Mouse (Mus musculus): ENCODE results near the gene Tram2. TPM values are rescaled to one million over a fixed set of nuclear protein-coding genes. Genes with fewer than 3 reads are reported as not detected.

The Tram2 gene
- polyA plus RNA-seq, 1 experiment = 3.4 TPM

DNA sequence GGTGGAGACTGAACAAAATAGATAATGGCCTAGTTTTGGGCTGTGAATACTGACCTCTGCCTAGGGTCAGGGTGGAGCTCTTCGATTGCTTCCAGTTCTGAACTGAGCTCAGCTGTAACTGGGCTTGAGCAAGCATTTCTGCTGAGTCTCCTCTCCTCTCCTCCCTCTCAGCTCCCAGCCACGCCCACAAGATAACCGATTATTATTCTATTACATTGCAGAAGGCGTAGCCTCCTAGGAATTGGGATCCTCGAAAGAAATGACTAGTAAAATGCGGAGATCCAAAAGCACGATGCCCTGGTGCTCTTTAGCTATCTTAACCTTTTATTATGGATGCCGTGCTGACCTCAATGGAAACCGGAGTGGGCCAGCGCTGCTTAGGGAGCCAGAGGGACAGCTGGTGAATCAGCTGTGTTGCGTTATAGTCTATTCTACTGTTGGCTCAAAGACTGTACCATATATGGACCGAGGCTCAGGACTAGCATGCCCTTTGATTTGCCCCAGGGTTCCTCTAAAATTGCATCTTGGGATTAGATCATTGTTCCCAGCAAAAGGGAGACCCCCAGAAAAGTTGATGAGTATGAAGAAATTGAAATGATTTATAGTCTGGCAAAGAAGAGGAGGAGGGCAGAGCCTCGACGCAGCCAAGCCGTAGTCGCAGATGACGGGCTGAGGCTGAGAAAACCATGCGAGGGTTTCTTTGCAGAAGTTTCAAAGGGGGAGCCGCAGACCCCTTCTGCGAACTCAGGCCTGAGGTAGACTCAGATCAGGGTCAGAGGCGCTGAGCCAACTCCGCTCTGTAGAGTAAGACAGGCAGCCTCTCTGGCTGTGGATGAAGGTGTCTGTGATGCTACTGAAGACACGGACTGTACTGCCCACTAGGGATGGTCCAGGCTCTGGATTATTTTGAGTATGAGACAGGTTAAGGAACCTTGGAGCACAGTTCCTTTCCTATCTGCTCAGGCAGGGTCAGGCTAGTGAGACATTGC is 18.3 kb upstream of the Tram2 start:
- no peak for TF ChIP-seq FOSL1 (IDR thresholded peaks at IDR 0.05; ENCODE audit: insufficient read depth, low read length, poor library complexity, severe bottlenecking)
- no peak for TF ChIP-seq MYOD1 (IDR thresholded peaks at IDR 0.05; ENCODE audit: control insufficient read depth, insufficient read length, low read depth)
- no peak for TF ChIP-seq CEBPB (IDR thresholded peaks at IDR 0.05; ENCODE audit: low read depth)
- TF ChIP-seq MAX (IDR thresholded peaks at IDR 0.05) = no peak
- TF ChIP-seq CTCF (IDR thresholded peaks at IDR 0.05; ENCODE audit: control insufficient read depth, insufficient read depth, insufficient read length) = no peak
- TF ChIP-seq MYOG (IDR thresholded peaks at IDR 0.05; ENCODE audit: control insufficient read depth, extremely low read depth, insufficient read length) = no peak
- TF ChIP-seq USF1 (IDR thresholded peaks at IDR 0.05; ENCODE audit: low read depth) = no peak
- no peak overlapping the region for H3K4me3 ChIP-seq (ENCODE audit: insufficient read depth, poor library complexity, severe bottlenecking)

GRCm38 (mm10) chr1:21094644-21095215 is 15.7 kb upstream of the Tram2 start:
- Histone ChIP-seq H3K4me3 (ENCODE audit: insufficient read depth, poor library complexity, severe bottlenecking) (no peak overlapping the region), H3K79me3 (ENCODE audit: low read depth) (no peaks in the 10 kb centered on the region), H3K36me3 (ENCODE audit: control insufficient read depth, insufficient read depth) (no peaks in the 10 kb centered on the region), H3K27me3 (ENCODE audit: control insufficient read depth, insufficient read depth, insufficient read length) (no peaks in the 10 kb centered on the region), H3K79me2 (ENCODE audit: control insufficient read depth, insufficient read depth) (no peaks in the 10 kb centered on the region), H3ac (ENCODE audit: control insufficient read depth, insufficient read length, low read depth) (no peak overlapping the region)
- TF ChIP-seq USF1 (IDR thresholded peaks at IDR 0.05; ENCODE audit: low read depth) = no peak
- TF ChIP-seq CTCF (IDR thresholded peaks at IDR 0.05; ENCODE audit: control insufficient read depth, insufficient read depth, insufficient read length) = no peak
- TF ChIP-seq MYOG (IDR thresholded peaks at IDR 0.05; ENCODE audit: control insufficient read depth, extremely low read depth, insufficient read length) = no peak
- TF ChIP-seq CEBPB (IDR thresholded peaks at IDR 0.05; ENCODE audit: low read depth) = no peak
- TF ChIP-seq MAX (IDR thresholded peaks at IDR 0.05) = no peak
- no peak for TF ChIP-seq MYOD1 (IDR thresholded peaks at IDR 0.05; ENCODE audit: control insufficient read depth, insufficient read length, low read depth)
- no peak for TF ChIP-seq FOSL1 (IDR thresholded peaks at IDR 0.05; ENCODE audit: insufficient read depth, low read length, poor library complexity, severe bottlenecking)

More for the DNA sequence above, 18.3 kb upstream of the Tram2 start:
- no peaks in the 10 kb centered on the region for H3K79me3 ChIP-seq (ENCODE audit: low read depth)
- no peaks in the 10 kb centered on the region for H3K27me3 ChIP-seq (ENCODE audit: control insufficient read depth, insufficient read depth, insufficient read length)
- H3K79me2 ChIP-seq (ENCODE audit: control insufficient read depth, insufficient read depth) = no peaks in the 10 kb centered on the region
- no peaks in the 10 kb centered on the region for H3K36me3 ChIP-seq (ENCODE audit: control insufficient read depth, insufficient read depth)
- no peak overlapping the region for H3ac ChIP-seq (ENCODE audit: control insufficient read depth, insufficient read length, low read depth)

GRCm38 (mm10) chr1:21089661-21090117 is 10.7 kb upstream of the Tram2 start:
- H3K4me3 ChIP-seq (ENCODE audit: insufficient read depth, poor library complexity, severe bottlenecking) = no peak overlapping the region
- TF ChIP-seq CTCF (IDR thresholded peaks at IDR 0.05; ENCODE audit: control insufficient read depth, insufficient read depth, insufficient read length) (no peak), MYOG (IDR thresholded peaks at IDR 0.05; ENCODE audit: control insufficient read depth, extremely low read depth, insufficient read length) (no peak), FOSL1 (IDR thresholded peaks at IDR 0.05; ENCODE audit: insufficient read depth, low read length, poor library complexity, severe bottlenecking) (no peak), CEBPB (IDR thresholded peaks at IDR 0.05; ENCODE audit: low read depth) (no peak), USF1 (IDR thresholded peaks at IDR 0.05; ENCODE audit: low read depth) (no peak), MYOD1 (IDR thresholded peaks at IDR 0.05; ENCODE audit: control insufficient read depth, insufficient read length, low read depth) (no peak), MAX (IDR thresholded peaks at IDR 0.05) (no peak)
- no peaks in the 10 kb centered on the region for H3K36me3 ChIP-seq (ENCODE audit: control insufficient read depth, insufficient read depth)
- no peaks in the 10 kb centered on the region for H3K27me3 ChIP-seq (ENCODE audit: control insufficient read depth, insufficient read depth, insufficient read length)
- no peaks in the 10 kb centered on the region for H3K79me2 ChIP-seq (ENCODE audit: control insufficient read depth, insufficient read depth)
- no peak overlapping the region for H3ac ChIP-seq (ENCODE audit: control insufficient read depth, insufficient read length, low read depth)
- no peaks in the 10 kb centered on the region for H3K79me3 ChIP-seq (ENCODE audit: low read depth)

DNA sequence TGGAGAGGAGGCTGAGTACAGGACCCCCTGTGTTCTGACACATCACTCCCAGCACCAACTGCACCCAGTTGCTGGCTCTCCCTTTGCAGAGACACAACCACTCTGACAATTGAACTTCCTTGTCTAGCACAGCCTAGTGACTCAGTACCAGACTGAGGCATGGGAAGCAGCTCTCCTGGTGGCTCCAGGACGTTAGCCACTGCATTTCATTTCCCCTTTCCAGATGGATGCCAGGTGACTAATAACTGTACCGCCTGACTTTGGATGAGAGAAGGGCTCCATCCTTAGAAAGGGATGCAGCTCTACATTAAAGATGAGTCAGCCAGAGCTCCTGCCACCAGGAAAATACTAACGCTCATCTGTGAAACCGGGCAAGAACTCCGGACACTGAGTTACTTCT is 7.3 kb upstream of the Tram2 start:
- Histone ChIP-seq H3K79me2 (ENCODE audit: control insufficient read depth, insufficient read depth) (no peaks in the 10 kb centered on the region), H3K27me3 (ENCODE audit: control insufficient read depth, insufficient read depth, insufficient read length) (no peaks in the 10 kb centered on the region), H3K4me3 (ENCODE audit: insufficient read depth, poor library complexity, severe bottlenecking) (no peak overlapping the region), H3K79me3 (ENCODE audit: low read depth) (no peaks in the 10 kb centered on the region), H3K36me3 (ENCODE audit: control insufficient read depth, insufficient read depth) (no peaks in the 10 kb centered on the region), H3ac (ENCODE audit: control insufficient read depth, insufficient read length, low read depth) (no peak overlapping the region)
- TF ChIP-seq MAX (IDR thresholded peaks at IDR 0.05) (no peak), MYOD1 (IDR thresholded peaks at IDR 0.05; ENCODE audit: control insufficient read depth, insufficient read length, low read depth) (no peak), MYOG (IDR thresholded peaks at IDR 0.05; ENCODE audit: control insufficient read depth, extremely low read depth, insufficient read length) (no peak), CEBPB (IDR thresholded peaks at IDR 0.05; ENCODE audit: low read depth) (no peak), USF1 (IDR thresholded peaks at IDR 0.05; ENCODE audit: low read depth) (no peak)

DNA sequence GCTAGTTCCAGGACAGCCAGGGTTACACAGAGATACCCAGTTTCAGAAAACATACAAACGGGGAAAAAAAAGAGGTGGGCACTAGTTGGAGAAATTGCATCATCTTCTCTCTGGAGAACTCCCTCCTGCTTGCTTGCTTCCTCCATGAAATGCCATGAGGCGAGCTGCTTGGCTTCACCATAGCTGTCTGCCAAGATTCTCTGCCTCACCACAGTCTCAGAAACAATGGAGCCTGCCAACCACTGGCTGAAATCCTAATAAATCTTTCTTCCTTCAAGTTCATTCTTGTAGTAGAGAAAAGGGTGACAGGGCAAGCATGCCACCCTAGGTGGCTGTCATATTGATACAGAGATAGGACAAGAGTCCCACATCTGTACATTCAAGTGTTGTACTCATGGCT is 5.6 kb upstream of the Tram2 start:
- H3K27me3 ChIP-seq (ENCODE audit: control insufficient read depth, insufficient read depth, insufficient read length) = no peaks in the 10 kb centered on the region
- H3K79me2 ChIP-seq (ENCODE audit: control insufficient read depth, insufficient read depth) = no peaks in the 10 kb centered on the region
- no peak for TF ChIP-seq CEBPB (IDR thresholded peaks at IDR 0.05; ENCODE audit: low read depth)
- no peak for TF ChIP-seq MYOD1 (IDR thresholded peaks at IDR 0.05; ENCODE audit: control insufficient read depth, insufficient read length, low read depth)
- TF ChIP-seq USF1 (IDR thresholded peaks at IDR 0.05; ENCODE audit: low read depth) = no peak
- TF ChIP-seq CTCF (IDR thresholded peaks at IDR 0.05; ENCODE audit: control insufficient read depth, insufficient read depth, insufficient read length) = no peak
- TF ChIP-seq FOSL1 (IDR thresholded peaks at IDR 0.05; ENCODE audit: insufficient read depth, low read length, poor library complexity, severe bottlenecking) = no peak
- TF ChIP-seq MYOG (IDR thresholded peaks at IDR 0.05; ENCODE audit: control insufficient read depth, extremely low read depth, insufficient read length) = no peak
- no peak for TF ChIP-seq MAX (IDR thresholded peaks at IDR 0.05)
- H3K36me3 ChIP-seq (ENCODE audit: control insufficient read depth, insufficient read depth) = no peaks in the 10 kb centered on the region
- H3ac ChIP-seq (ENCODE audit: control insufficient read depth, insufficient read length, low read depth) = no peak overlapping the region
- H3K79me3 ChIP-seq (ENCODE audit: low read depth) = no peaks in the 10 kb centered on the region
- no peak overlapping the region for H3K4me3 ChIP-seq (ENCODE audit: insufficient read depth, poor library complexity, severe bottlenecking)

Measured in C2C12 (cell line).